Mouse (Mus musculus): ENCODE results near the gene Rsrc2. TPM values are rescaled to one million over a fixed set of nuclear protein-coding genes. Genes with fewer than 3 reads are reported as not detected.

The Rsrc2 gene
- polyA plus RNA-seq, 1 experiment from 2014 or later, result 67.8 TPM

- DNase-seq (ENCODE audit: low spot score), result peak; percentile 54
- H3K4me3 ChIP-seq (ENCODE audit: low read depth, low read length), result no peak overlapping the region
- H3K27me3 ChIP-seq (ENCODE audit: control insufficient read depth, insufficient read depth, low read length), result no peaks in the 10 kb centered on the region
- WGBS, result 29% methylated on average over 6 of the region's 6 CpGs
- H3K9ac ChIP-seq (ENCODE audit: low read length), result no peak overlapping the region; the same call in 1 of the 2 replicates
- 0 out of 2 replicates have a peak, but pooled peaks cover 2% of the 10 kb centered on the region for H3K4me1 ChIP-seq (replicated peaks; ENCODE audit: control insufficient read depth, insufficient read depth)
- H3K9me3 ChIP-seq (ENCODE audit: control insufficient read depth, low read length), result no peaks in the 10 kb centered on the region
- no peaks in the 10 kb centered on the region; the same call in 1 of the 2 replicates for H3K36me3 ChIP-seq (ENCODE audit: control insufficient read depth, insufficient read depth, low read length)
- ATAC-seq (ENCODE audit: low FRiP score, low TSS enrichment), result peak; percentile 79
- TF ChIP-seq CTCF (IDR thresholded peaks at IDR 0.05; ENCODE audit: low read depth) (no peak), EP300 (optimal IDR thresholded peaks at IDR 0.05) (no peak)
- no peak overlapping the region for H3K4me2 ChIP-seq (replicated peaks; ENCODE audit: low read depth)
- peak overlapping the region; percentile 86 for H3K27ac ChIP-seq (replicated peaks)
These were observed 54.7 kb downstream of the Rsrc2 start for GRCm38 (mm10) chr5:123694468-123694867.

GRCm38 (mm10) chr5:123684221-123685144 is 64.7 kb downstream of the Rsrc2 start, which contains the start of gene Clip1:
TSS of gene Clip1 (minus strand) at chr5:123684618.
- no peak for TF ChIP-seq EP300 (optimal IDR thresholded peaks at IDR 0.05)
- TF ChIP-seq CTCF (IDR thresholded peaks at IDR 0.05; ENCODE audit: low read depth), result no peak
- Histone ChIP-seq H3K4me1 (replicated peaks; ENCODE audit: control insufficient read depth, insufficient read depth) (peaks cover 3% of the 10 kb centered on the region), H3K27me3 (ENCODE audit: control insufficient read depth, insufficient read depth, low read length) (no peaks in the 10 kb centered on the region), H3K4me3 (ENCODE audit: low read depth, low read length) (peak within 1 kb of the TSS; percentile 97), H3K9ac (ENCODE audit: low read length) (peak within 1 kb of the TSS; percentile 97), H3K4me2 (replicated peaks; ENCODE audit: low read depth) (peak within 1 kb of the TSS; percentile 66), H3K27ac (replicated peaks) (peak within 1 kb of the TSS; percentile 97), H3K36me3 (ENCODE audit: control insufficient read depth, insufficient read depth, low read length) (no peaks in the 10 kb centered on the region), H3K9me3 (ENCODE audit: control insufficient read depth, low read length) (no peaks in the 10 kb centered on the region)
- WGBS, result under 1% methylated on average over 37 of the region's 64 CpGs
- ATAC-seq (ENCODE audit: low FRiP score, low TSS enrichment) (peak; percentile 67), DNase-seq (ENCODE audit: low spot score) (peak; percentile 79)

GRCm38 (mm10) chr5:123683377-123684220 is 65.6 kb downstream of the Rsrc2 start:
- under 1% methylated on average over 64 of the region's 92 CpGs for WGBS
- no peaks in the 10 kb centered on the region for H3K27me3 ChIP-seq (ENCODE audit: control insufficient read depth, insufficient read depth, low read length)
- peaks cover 3% of the 10 kb centered on the region for H3K4me1 ChIP-seq (replicated peaks; ENCODE audit: control insufficient read depth, insufficient read depth)
- H3K9me3 ChIP-seq (ENCODE audit: control insufficient read depth, low read length), result no peaks in the 10 kb centered on the region
- no peaks in the 10 kb centered on the region for H3K36me3 ChIP-seq (ENCODE audit: control insufficient read depth, insufficient read depth, low read length)
- TF ChIP-seq CTCF (IDR thresholded peaks at IDR 0.05; ENCODE audit: low read depth), result no peak
- peak overlapping the region; percentile 97 for H3K9ac ChIP-seq (ENCODE audit: low read length)
- H3K27ac ChIP-seq (replicated peaks), result peak overlapping the region; percentile 97
- peak; percentile 58 for ATAC-seq (ENCODE audit: low FRiP score, low TSS enrichment)
- peak; percentile 67 for DNase-seq (ENCODE audit: low spot score)
- H3K4me3 ChIP-seq (ENCODE audit: low read depth, low read length), result peak overlapping the region; percentile 97
- peak overlapping the region; percentile 66 for H3K4me2 ChIP-seq (replicated peaks; ENCODE audit: low read depth)

- Histone ChIP-seq H3K4me2 (replicated peaks; ENCODE audit: low read depth) (peak overlapping the region; percentile 66), H3K27me3 (ENCODE audit: control insufficient read depth, insufficient read depth, low read length) (no peaks in the 10 kb centered on the region), H3K9me3 (ENCODE audit: control insufficient read depth, low read length) (no peaks in the 10 kb centered on the region), H3K9ac (ENCODE audit: low read length) (peak overlapping the region; percentile 97; the same call in 1 of the 2 replicates), H3K4me3 (ENCODE audit: low read depth, low read length) (peak overlapping the region; percentile 97), H3K27ac (replicated peaks) (peak overlapping the region; percentile 97), H3K36me3 (ENCODE audit: control insufficient read depth, insufficient read depth, low read length) (no peaks in the 10 kb centered on the region), H3K4me1 (replicated peaks; ENCODE audit: control insufficient read depth, insufficient read depth) (peaks cover 3% of the 10 kb centered on the region)
- DNase-seq (ENCODE audit: low spot score), result no peak
- no peak; the same call in 1 of the 2 replicates for ATAC-seq (ENCODE audit: low FRiP score, low TSS enrichment)
- WGBS, result 11% methylated on average over 6 of the region's 6 CpGs
- TF ChIP-seq CTCF (IDR thresholded peaks at IDR 0.05; ENCODE audit: low read depth) (no peak), EP300 (optimal IDR thresholded peaks at IDR 0.05) (no peak)
These were observed 66.2 kb downstream of the Rsrc2 start for GRCm38 (mm10) chr5:123683043-123683376.

- Histone ChIP-seq H3K27ac (replicated peaks) (peak overlapping the region; percentile 61), H3K4me3 (ENCODE audit: low read depth, low read length) (peak overlapping the region; percentile 97; the same call in 1 of the 2 replicates), H3K4me2 (replicated peaks; ENCODE audit: low read depth) (peak overlapping the region; percentile 66), H3K9me3 (ENCODE audit: control insufficient read depth, low read length) (no peaks in the 10 kb centered on the region), H3K27me3 (ENCODE audit: control insufficient read depth, insufficient read depth, low read length) (no peaks in the 10 kb centered on the region), H3K4me1 (replicated peaks; ENCODE audit: control insufficient read depth, insufficient read depth) (peaks cover 3% of the 10 kb centered on the region), H3K9ac (ENCODE audit: low read length) (peak overlapping the region; percentile 31), H3K36me3 (ENCODE audit: control insufficient read depth, insufficient read depth, low read length) (no peaks in the 10 kb centered on the region)
- WGBS, result 33% methylated on average over 4 of the region's 4 CpGs
- no peak for TF ChIP-seq CTCF (IDR thresholded peaks at IDR 0.05; ENCODE audit: low read depth)
- DNase-seq (ENCODE audit: low spot score), result no peak
- 0 out of 2 replicates have a peak, but pooled peaks have one; percentile 22 for ATAC-seq (ENCODE audit: low FRiP score, low TSS enrichment)
These were observed 66.8 kb downstream of the Rsrc2 start for GRCm38 (mm10) chr5:123682372-123682771.
